Mouse (Mus musculus) hindbrain, embryonic 16.5 days (tissue): ENCODE measurements around the gene Camta1. TPM values are rescaled to one million over a fixed set of nuclear protein-coding genes. Genes with fewer than 3 reads are reported as not detected.

Source experiments
- ATAC-seq: fragments of 200-750 bp; cut with Nextera tagmentation; 2 replicates; pipeline ENCODE4 v1.8.0; 2017; ENCODE audit warnings: moderate TSS enrichment, moderate library complexity
- H3K27ac ChIP-seq: fragments of 300-500 bp; sonication (generic); 2 replicates; pipeline ENCODE4 v1.5.1; 2014; ENCODE audit warnings: low read depth, mild to moderate bottlenecking, control low read depth, low read length, moderate library complexity
- H3K27me3 ChIP-seq: fragments of 300-500 bp; sonication (generic); replicated peaks from 2 replicates; pipeline ENCODE4 v1.6.1; 2014; ENCODE audit warnings: low read length; ENCODE audit not compliant: control insufficient read depth, insufficient read depth
- H3K36me3 ChIP-seq: fragments of 300-500 bp; sonication (generic); 2 replicates; pipeline ENCODE4 v1.6.1; 2014; ENCODE audit warnings: mild to moderate bottlenecking, low read length, moderate library complexity, mixed read lengths; ENCODE audit not compliant: control insufficient read depth, insufficient read depth
- H3K4me1 ChIP-seq: fragments of 300-500 bp; sonication (generic); 2 replicates; pipeline ENCODE4 v1.6.1; 2014; ENCODE audit warnings: low read depth, low read length; ENCODE audit not compliant: control insufficient read depth, insufficient read depth
- H3K4me2 ChIP-seq: fragments of 300-500 bp; sonication (generic); 2 replicates; pipeline ENCODE4 v1.6.1; 2014; ENCODE audit warnings: mild to moderate bottlenecking, low read length, control low read depth, moderate library complexity
- H3K4me3 ChIP-seq: fragments of 300-500 bp; sonication (generic); 2 replicates; pipeline ENCODE4 v1.5.1; 2014; ENCODE audit warnings: mild to moderate bottlenecking, low read length, control low read depth, moderate library complexity
- H3K9ac ChIP-seq: fragments of 300-500 bp; sonication (generic); 2 replicates; pipeline ENCODE4 v1.6.1; 2014; ENCODE audit warnings: low read depth, mild to moderate bottlenecking, control low read depth, low read length, moderate library complexity
- H3K9me3 ChIP-seq: fragments of 300-500 bp; sonication (generic); 2 replicates; pipeline ENCODE4 v1.6.1; 2014; ENCODE audit warnings: mild to moderate bottlenecking, low read length, moderate library complexity; ENCODE audit not compliant: control insufficient read depth
- WGBS: fragments of 180-500 bp; shearing (Covaris S2); extraction: QIAGEN DNeasy Blood & Tissue Kit; methylation state at CpG from one replicate; pipeline ENCODE4 v1.1.7; 2014; 5-methylcytosine and 5-hydroxymethylcytosine counted together
- polyA plus RNA-seq: library from polyadenylated mRNA; unstranded; fragments of >200 nt; fragmentation: Nextera tagmentation; extraction: Ambion mirVana; gene quantifications from 2 replicates; pipeline ENCODE4 v1.2.1, GENCODE M21; 2015

Camta1 gene
- polyA plus RNA-seq, 1 experiment from 2014 or later: 153 TPM

DNA sequence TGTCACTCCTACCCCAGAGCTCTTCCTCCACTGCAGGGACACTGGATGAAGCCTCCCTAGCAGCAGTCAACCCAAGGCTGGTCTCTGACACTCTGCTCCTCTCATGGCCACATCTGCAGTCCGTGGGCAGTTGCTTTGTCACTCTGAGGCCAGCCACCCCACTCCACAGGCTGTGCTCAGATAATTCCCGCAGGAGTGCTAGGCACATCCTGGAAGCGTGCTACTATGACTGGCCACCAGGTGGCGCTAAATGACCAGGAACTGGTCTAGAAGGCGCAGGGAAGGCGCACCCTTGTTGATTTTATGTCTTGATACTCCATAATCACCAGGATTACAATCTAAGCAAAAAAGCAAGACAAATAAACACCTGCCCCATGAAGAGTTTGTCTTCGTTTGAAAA lies 704.8 kb downstream of the Camta1 start:
- WGBS: 2% methylated on average over 7 of the region's 7 CpGs
- Histone ChIP-seq H3K36me3 (no peaks in the 10 kb centered on the region), H3K4me2 (no peak overlapping the region), H3K27me3 (peaks cover 5% of the 10 kb centered on the region; the same call in 1 of the 2 replicates), H3K4me3 (no peak overlapping the region), H3K9me3 (no peaks in the 10 kb centered on the region), H3K4me1 (peaks cover 8% of the 10 kb centered on the region), H3K9ac (no peak overlapping the region), H3K27ac (no peak overlapping the region)
- ATAC-seq: peak; percentile 63

DNA sequence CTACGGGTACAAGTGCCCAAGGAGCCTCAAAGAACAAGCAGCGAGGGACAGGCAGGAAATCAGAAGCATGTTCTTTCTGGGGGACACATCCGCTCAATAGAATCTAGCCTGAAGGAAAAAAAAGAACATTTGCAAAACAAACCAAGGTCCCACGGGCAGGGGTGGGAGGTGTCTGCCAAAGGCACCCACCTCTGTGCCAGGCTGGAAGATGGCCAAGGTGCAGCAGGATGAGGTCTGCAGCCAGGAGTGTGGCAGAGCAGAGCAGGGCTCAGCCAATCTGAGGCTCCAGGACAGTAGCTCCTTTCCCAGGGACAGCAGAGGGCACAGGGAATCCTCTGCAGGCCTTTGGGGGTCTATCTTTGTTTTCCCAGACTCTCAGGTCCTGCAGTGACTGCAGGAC lies 706.1 kb downstream of the Camta1 start:
- no peak overlapping the region for H3K4me3 ChIP-seq
- no peak overlapping the region for H3K4me2 ChIP-seq
- no peaks in the 10 kb centered on the region; the same call in 1 of the 2 replicates for H3K27me3 ChIP-seq
- ATAC-seq: no peak
- H3K9me3 ChIP-seq: no peaks in the 10 kb centered on the region
- 63% methylated on average over 4 of the region's 4 CpGs for WGBS
- no peaks in the 10 kb centered on the region for H3K36me3 ChIP-seq
- no peak overlapping the region for H3K27ac ChIP-seq
- H3K9ac ChIP-seq: no peak overlapping the region
- H3K4me1 ChIP-seq: peaks cover 19% of the 10 kb centered on the region

- Histone ChIP-seq H3K27ac (no peak overlapping the region), H3K4me2 (no peak overlapping the region), H3K4me3 (no peak overlapping the region), H3K4me1 (peaks cover 19% of the 10 kb centered on the region), H3K9ac (no peak overlapping the region), H3K9me3 (no peaks in the 10 kb centered on the region), H3K36me3 (no peaks in the 10 kb centered on the region), H3K27me3 (no peaks in the 10 kb centered on the region; the same call in 1 of the 2 replicates)
- WGBS: 26% methylated on average over 4 of the region's 4 CpGs
- no peak for ATAC-seq
These were observed 707.4 kb downstream of the Camta1 start for GRCm38 (mm10) chr4:151154306-151154705.

GRCm38 (mm10) chr4:151152010-151152409 lies 709.7 kb downstream of the Camta1 start:
- no peaks in the 10 kb centered on the region for H3K9me3 ChIP-seq
- no peak for ATAC-seq
- no peak overlapping the region for H3K9ac ChIP-seq
- 80% methylated on average over 6 of the region's 6 CpGs for WGBS
- no peak overlapping the region for H3K27ac ChIP-seq
- H3K36me3 ChIP-seq: no peaks in the 10 kb centered on the region
- no peaks in the 10 kb centered on the region for H3K27me3 ChIP-seq
- peaks cover 19% of the 10 kb centered on the region for H3K4me1 ChIP-seq
- H3K4me2 ChIP-seq: no peak overlapping the region
- H3K4me3 ChIP-seq: no peak overlapping the region

GRCm38 (mm10) chr4:151150842-151151241 lies 710.8 kb downstream of the Camta1 start:
- peak overlapping the region; percentile 11; the same call in 1 of the 2 replicates for H3K9ac ChIP-seq

GRCm38 (mm10) chr4:151150115-151150514 lies 711.6 kb downstream of the Camta1 start:
- no peak overlapping the region for H3K4me2 ChIP-seq
- H3K4me1 ChIP-seq: peaks cover 14% of the 10 kb centered on the region
- H3K36me3 ChIP-seq: no peaks in the 10 kb centered on the region; the same call in 1 of the 2 replicates
- no peaks in the 10 kb centered on the region for H3K27me3 ChIP-seq
- 52% methylated on average over 11 of the region's 11 CpGs for WGBS
- H3K27ac ChIP-seq: no peak overlapping the region
- H3K4me3 ChIP-seq: no peak overlapping the region
- no peak overlapping the region for H3K9ac ChIP-seq
- no peaks in the 10 kb centered on the region for H3K9me3 ChIP-seq
- ATAC-seq: no peak

More at GRCm38 (mm10) chr4:151150842-151151241, 710.8 kb downstream of the Camta1 start:
- no peaks in the 10 kb centered on the region for H3K27me3 ChIP-seq
- H3K27ac ChIP-seq: 0 out of 2 replicates have a peak overlapping the region, but pooled peaks have one; percentile 18
- no peaks in the 10 kb centered on the region for H3K9me3 ChIP-seq
- no peaks in the 10 kb centered on the region for H3K36me3 ChIP-seq
- no peak; the same call in 1 of the 2 replicates for ATAC-seq
- no peak overlapping the region for H3K4me2 ChIP-seq
- H3K4me1 ChIP-seq: peaks cover 17% of the 10 kb centered on the region
- 44% methylated on average over 11 of the region's 11 CpGs for WGBS
- H3K4me3 ChIP-seq: no peak overlapping the region

DNA sequence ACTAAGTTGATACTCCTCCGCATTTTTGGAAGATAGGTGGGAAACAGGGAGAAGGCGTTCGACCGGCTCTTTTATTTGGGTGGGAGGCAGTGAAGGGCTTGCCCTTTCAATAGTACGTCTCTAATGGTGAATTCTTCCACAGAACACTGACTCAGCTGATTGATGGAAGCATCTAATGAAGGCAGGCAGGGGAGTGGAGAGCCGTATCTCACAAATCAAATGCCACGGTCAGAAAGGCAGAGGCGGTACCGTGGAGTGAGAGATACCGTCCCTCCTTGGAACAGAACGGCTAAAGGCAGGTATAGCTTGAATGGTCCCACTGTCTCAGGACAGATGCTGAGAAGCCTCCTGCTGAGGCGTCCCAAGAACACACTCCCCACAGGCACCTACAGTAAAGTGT lies 714.1 kb downstream of the Camta1 start:
- no peak overlapping the region for H3K9ac ChIP-seq
- 19% methylated on average over 12 of the region's 12 CpGs for WGBS

GRCm38 (mm10) chr4:151144121-151144520 lies 717.6 kb downstream of the Camta1 start:
- ATAC-seq: no peak
- Histone ChIP-seq H3K27ac (no peak overlapping the region), H3K27me3 (no peaks in the 10 kb centered on the region), H3K4me3 (no peak overlapping the region), H3K9ac (no peak overlapping the region), H3K9me3 (peaks cover 10% of the 10 kb centered on the region), H3K4me2 (no peak overlapping the region), H3K36me3 (peaks cover 12% of the 10 kb centered on the region), H3K4me1 (peaks cover 25% of the 10 kb centered on the region)
- 87% methylated on average over 14 of the region's 14 CpGs for WGBS

More for the DNA sequence above, 714.1 kb downstream of the Camta1 start:
- no peak overlapping the region for H3K27ac ChIP-seq
- no peaks in the 10 kb centered on the region for H3K27me3 ChIP-seq
- no peak overlapping the region for H3K4me3 ChIP-seq
- H3K4me1 ChIP-seq: peaks cover 11% of the 10 kb centered on the region
- peaks cover 10% of the 10 kb centered on the region for H3K9me3 ChIP-seq
- no peak overlapping the region for H3K4me2 ChIP-seq
- no peak for ATAC-seq
- peaks cover 12% of the 10 kb centered on the region for H3K36me3 ChIP-seq

DNA sequence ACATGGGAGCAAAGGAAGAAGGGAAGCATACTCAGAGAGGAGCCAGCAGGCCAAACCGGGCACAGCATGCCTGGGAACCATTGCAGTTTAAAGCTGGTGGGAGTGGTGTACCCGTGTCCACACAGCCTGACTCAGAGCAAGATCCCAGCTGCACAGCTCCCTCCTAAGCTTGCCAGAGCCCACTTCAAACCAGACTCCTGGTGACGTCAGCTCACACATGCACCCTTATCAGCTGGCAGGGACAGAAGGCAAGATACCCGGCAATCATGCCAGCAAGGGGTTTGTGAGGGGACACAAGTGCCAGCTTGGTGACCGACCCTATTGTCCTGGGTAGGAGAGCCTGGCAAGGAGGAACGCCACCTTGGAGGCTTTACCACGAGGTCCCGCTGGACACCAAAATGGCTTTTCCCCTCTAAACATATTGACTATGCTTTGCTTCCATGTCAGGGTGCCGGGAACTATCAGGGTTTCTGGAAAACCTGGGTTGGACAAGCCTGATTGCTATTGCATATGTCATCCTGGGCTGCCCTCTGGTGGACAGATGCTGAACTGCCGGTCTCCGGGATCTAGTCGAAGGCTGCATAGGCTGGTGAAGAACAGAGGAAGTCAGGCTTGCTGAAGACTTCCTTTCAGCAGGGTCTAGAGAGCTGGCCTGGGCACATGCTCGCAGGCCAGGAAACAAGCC lies 720.3 kb downstream of the Camta1 start:
- peak; percentile 67 for ATAC-seq
- H3K9ac ChIP-seq: peak overlapping the region; percentile 59
- peaks cover 41% of the 10 kb centered on the region for H3K4me1 ChIP-seq
- H3K27ac ChIP-seq: peak overlapping the region; percentile 96
- no peaks in the 10 kb centered on the region for H3K27me3 ChIP-seq
- H3K36me3 ChIP-seq: peaks cover 12% of the 10 kb centered on the region
- H3K4me2 ChIP-seq: peak overlapping the region; percentile 65
- H3K9me3 ChIP-seq: peaks cover 10% of the 10 kb centered on the region
- H3K4me3 ChIP-seq: peak overlapping the region; percentile 25
- WGBS: 1% methylated on average over 13 of the region's 13 CpGs
